Mouse (Mus musculus) CH12.LX (cell line): ENCODE measurements at regions not wholly inside any gene's neighbourhood (a gene's known extent, or its start where the extent isn't known, plus 50 kb on each side); places are given as distances from the start of the nearest gene placed in this dataset.

Experiments
- KAT2A ChIP-seq: IDR thresholded peaks from 2 replicates; pipeline ENCODE4 v1.6.1; 2012; ENCODE audit warnings: low read length, improper control_type of control experiment, inconsistent platforms; ENCODE audit not compliant: insufficient replicate concordance
- MYC ChIP-seq: IDR thresholded peaks from 2 replicates; pipeline ENCODE4 v1.6.1; 2011; ENCODE audit warnings: low read depth, mild to moderate bottlenecking, improper control_type of control experiment, low read length
- POLR2A ChIP-seq: IDR thresholded peaks from 2 replicates; pipeline ENCODE4 v1.6.1; 2011; ENCODE audit warnings: low read depth, mild to moderate bottlenecking, improper control_type of control experiment, low read length

GRCm38 (mm10) chr13:101851329-101851728, 83.3 kb upstream of the Pik3r1 start:
- TF ChIP-seq MYC, result no peak
- TF ChIP-seq KAT2A, result no peak
- TF ChIP-seq POLR2A, result no peak
